Mouse (Mus musculus) heart, embryonic 13.5 days (tissue): ENCODE data around the gene Smim27. TPM values are rescaled to one million over a fixed set of nuclear protein-coding genes. Genes with fewer than 3 reads are reported as not detected.
A peak's percentile ranks its signal among the peaks of the same experiment; 100 is the strongest.
"Not testable (repeated sequence)": the region's sequence is repeated elsewhere in the genome, so short reads cannot be mapped to it uniquely, and the experiment has no call there.

ENCODE experiments used
- ATAC-seq: fragments of 200-750 bp; cut with Nextera tagmentation; 2 replicates; pipeline ENCODE4 v1.8.0; 2017; ENCODE audit warnings: moderate TSS enrichment; ENCODE audit not compliant: insufficient number of reproducible peaks, low FRiP score, low TSS enrichment; ENCODE audit errors: extremely low read depth
- H3K27ac ChIP-seq: fragments of 300-500 bp; sonication (generic); replicated peaks from 2 replicates; pipeline ENCODE4 v1.5.1; 2015; ENCODE audit warnings: moderate library complexity, mild to moderate bottlenecking, inconsistent platforms
- H3K27me3 ChIP-seq: fragments of 300-500 bp; sonication (generic); replicated peaks from 2 replicates; pipeline ENCODE4 v1.6.1; 2015; ENCODE audit warnings: mild to moderate bottlenecking, inconsistent platforms
- H3K36me3 ChIP-seq: fragments of 300-500 bp; sonication (generic); 2 replicates; pipeline ENCODE4 v1.6.1; 2015; ENCODE audit warnings: mild to moderate bottlenecking, inconsistent platforms
- H3K4me1 ChIP-seq: fragments of 300-500 bp; sonication (generic); 2 replicates; pipeline ENCODE4 v1.6.1; 2015; ENCODE audit warnings: inconsistent platforms
- H3K4me2 ChIP-seq: fragments of 300-500 bp; sonication (generic); 2 replicates; pipeline ENCODE4 v1.6.1; 2015; ENCODE audit warnings: inconsistent platforms, mild to moderate bottlenecking, moderate library complexity
- H3K4me3 ChIP-seq: fragments of 300-500 bp; sonication (generic); 2 replicates; pipeline ENCODE4 v1.5.1; 2015; ENCODE audit warnings: moderate library complexity, mild to moderate bottlenecking, inconsistent platforms
- H3K9ac ChIP-seq: fragments of 300-500 bp; sonication (generic); 2 replicates; pipeline ENCODE4 v1.6.1; 2015; ENCODE audit warnings: inconsistent platforms, mild to moderate bottlenecking, moderate library complexity
- H3K9me3 ChIP-seq: fragments of 300-500 bp; sonication (generic); 2 replicates; pipeline ENCODE4 v1.6.1; 2016; ENCODE audit warnings: inconsistent platforms
- WGBS: fragments of 180-500 bp; shearing (Covaris S2); methylation state at CpG from one replicate; pipeline ENCODE4 v1.1.7; 2015; ENCODE audit warnings: mixed read lengths; 5-methylcytosine and 5-hydroxymethylcytosine counted together
- polyA plus RNA-seq: library from polyadenylated mRNA; unstranded; fragments of >200 nt; fragmentation: Nextera tagmentation; extraction: Ambion mirVana; gene quantifications from 2 replicates; pipeline ENCODE4 v1.2.1, GENCODE M21; 2015

Gene Smim27
- polyA plus RNA-seq, 1 experiment from 2014 or later = 28.9 TPM

DNA sequence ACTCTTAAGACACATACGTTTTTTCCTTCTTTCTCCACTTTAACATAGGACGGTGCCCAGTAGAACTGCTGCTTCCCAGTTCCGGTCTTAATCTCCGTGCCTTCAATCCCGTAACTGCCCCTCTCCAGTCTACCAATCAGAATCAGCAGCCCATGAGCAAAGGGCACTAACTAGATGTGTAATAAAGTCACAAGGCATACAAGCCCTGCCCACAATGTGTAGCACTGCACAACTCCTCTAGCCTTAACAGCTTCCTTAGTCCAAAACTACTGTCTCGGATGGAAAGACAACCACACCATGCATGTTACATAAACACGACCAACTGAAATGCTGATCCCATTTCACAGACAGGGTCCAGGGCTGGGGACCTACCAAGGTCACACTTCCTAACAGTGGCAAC lies 1.7 kb upstream of the Smim27 start:
- Histone ChIP-seq H3K27ac (peak overlapping the region; percentile 99), H3K4me2 (peak overlapping the region; percentile 98), H3K4me1 (peaks cover 41% of the 10 kb centered on the region), H3K9me3 (no peaks in the 10 kb centered on the region), H3K9ac (peak overlapping the region; percentile 97), H3K27me3 (no peaks in the 10 kb centered on the region), H3K4me3 (peak overlapping the region; percentile 89), H3K36me3 (peaks cover 60% of the 10 kb centered on the region)
- WGBS = 51% methylated on average over 7 of the region's 7 CpGs
- ATAC-seq = no peak

DNA sequence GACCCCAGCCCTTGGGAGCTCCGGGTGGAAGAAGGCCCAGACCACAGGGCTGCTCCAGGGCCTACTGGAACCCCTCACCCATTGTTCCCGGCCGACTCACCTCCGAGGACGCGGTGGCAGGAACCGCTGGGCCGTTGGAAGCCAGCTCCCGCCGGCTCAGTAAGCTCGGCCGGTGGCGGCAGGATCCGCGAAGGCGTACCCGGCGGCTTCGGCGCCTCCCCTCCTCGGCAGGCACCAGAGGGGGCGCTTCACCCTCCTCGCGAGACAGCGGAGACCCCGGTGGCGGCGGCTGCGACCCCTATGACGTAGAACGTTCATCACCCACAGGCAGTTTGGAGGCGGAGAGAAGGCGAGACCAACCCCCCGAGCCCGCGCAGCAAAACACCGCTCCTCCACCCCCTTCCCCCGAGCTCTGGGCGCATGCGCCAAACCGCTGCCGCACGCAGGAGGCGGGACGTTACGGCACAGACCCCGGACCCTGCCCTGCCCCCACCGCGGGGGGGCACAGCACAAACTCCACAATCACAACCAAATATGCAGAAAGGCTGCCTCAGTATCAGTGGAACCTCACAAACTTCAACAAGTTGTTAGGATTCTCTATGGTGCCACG lies 1.1 kb upstream of the Smim27 start:
- Histone ChIP-seq H3K9ac (peak overlapping the region; percentile 97), H3K4me2 (peak overlapping the region; percentile 98), H3K36me3 (peaks cover 62% of the 10 kb centered on the region), H3K27me3 (no peaks in the 10 kb centered on the region), H3K27ac (peak overlapping the region; percentile 99), H3K4me1 (peaks cover 41% of the 10 kb centered on the region), H3K4me3 (peak overlapping the region; percentile 89), H3K9me3 (no peaks in the 10 kb centered on the region)
- WGBS = under 1% methylated on average over 42 of the region's 50 CpGs
- ATAC-seq = peak; percentile 67

GRCm38 (mm10) chr4:40268835-40269234 lies 544 bp upstream of the Smim27 start:
- WGBS = 1% methylated on average over 16 of the region's 16 CpGs
- H3K27me3 ChIP-seq = no peaks in the 10 kb centered on the region
- peaks cover 41% of the 10 kb centered on the region for H3K4me1 ChIP-seq
- ATAC-seq = no peak
- H3K9ac ChIP-seq = peak overlapping the region; percentile 97
- H3K4me2 ChIP-seq = peak overlapping the region; percentile 98
- H3K36me3 ChIP-seq = peaks cover 63% of the 10 kb centered on the region
- peak overlapping the region; percentile 89 for H3K4me3 ChIP-seq
- peak overlapping the region; percentile 99 for H3K27ac ChIP-seq
- H3K9me3 ChIP-seq = no peaks in the 10 kb centered on the region

DNA sequence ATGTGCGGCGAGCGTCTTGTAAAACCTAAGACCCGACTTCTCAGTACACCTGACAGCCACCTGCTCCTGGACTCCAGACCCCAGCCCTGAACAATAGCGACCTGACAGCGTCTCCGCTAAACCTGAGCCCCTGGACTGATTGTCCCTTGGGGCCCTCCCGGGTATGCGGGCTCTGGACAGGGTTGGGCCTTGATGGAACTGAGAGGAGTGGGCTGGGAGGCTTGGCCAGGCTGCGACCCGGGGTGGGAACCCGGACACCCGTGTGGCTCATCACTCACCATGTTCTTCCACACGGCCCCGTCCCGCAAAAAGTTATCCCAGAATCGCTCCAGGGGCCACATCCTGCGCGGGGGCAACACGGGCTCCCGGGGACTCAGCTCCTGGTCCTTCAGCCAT lies 9.5 kb downstream of the Smim27 start:
- no peaks in the 10 kb centered on the region for H3K9me3 ChIP-seq

DNA sequence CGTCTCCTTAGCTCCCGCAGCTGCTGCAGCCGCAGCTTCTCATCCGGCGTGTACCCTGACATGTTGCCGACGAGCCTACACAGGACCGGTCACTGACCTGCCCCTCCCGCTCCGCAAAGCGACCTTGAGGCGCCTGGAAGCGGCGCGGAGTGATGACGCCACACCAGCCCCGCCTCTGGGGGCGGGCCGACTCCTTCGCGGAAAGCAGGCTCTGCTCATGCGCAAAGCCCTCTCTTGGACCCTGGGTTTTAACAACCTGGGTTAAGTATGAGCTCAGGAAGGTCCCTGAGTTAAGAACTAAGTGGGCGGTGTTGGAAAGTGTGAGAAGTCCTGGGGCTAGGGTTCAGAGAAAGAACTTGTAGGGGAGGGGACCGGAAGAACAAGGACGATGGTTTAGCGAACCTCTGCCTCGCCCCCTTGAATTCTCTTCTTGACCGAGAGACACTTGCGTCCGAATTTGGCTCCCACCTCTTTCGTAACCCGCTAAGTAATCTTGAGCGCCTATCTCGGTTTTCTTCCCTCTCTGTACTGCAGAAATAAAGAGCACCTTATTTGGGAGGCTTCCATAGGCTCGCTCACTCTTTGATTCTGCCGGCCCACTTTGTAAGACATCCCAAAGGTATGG lies 10.0 kb downstream of the Smim27 start, which contains the start of gene Ndufb6:
Ndufb6 (minus strand) TSS at position 146 of the 625 bp plus-strand sequence.
- Histone ChIP-seq H3K4me3 (peak within 1 kb of the TSS; percentile 90), H3K27me3 (no peaks in the 10 kb centered on the region), H3K4me2 (peak within 1 kb of the TSS; percentile 88), H3K27ac (peak within 1 kb of the TSS; percentile 91), H3K9me3 (no peaks in the 10 kb centered on the region), H3K36me3 (peaks cover 24% of the 10 kb centered on the region), H3K4me1 (peaks cover 10% of the 10 kb centered on the region), H3K9ac (peak within 1 kb of the TSS; percentile 96)
- under 1% methylated on average over 36 of the region's 36 CpGs for WGBS
- ATAC-seq = peak; percentile 90

More for the DNA sequence above, 9.5 kb downstream of the Smim27 start:
- Histone ChIP-seq H3K4me2 (peak overlapping the region; percentile 88), H3K36me3 (peaks cover 28% of the 10 kb centered on the region), H3K4me1 (peaks cover 10% of the 10 kb centered on the region), H3K27me3 (no peaks in the 10 kb centered on the region), H3K9ac (peak overlapping the region; percentile 96), H3K4me3 (peak overlapping the region; percentile 90), H3K27ac (peak overlapping the region; percentile 91)
- ATAC-seq = peak; percentile 43; the same call in 1 of the 2 replicates
- under 1% methylated on average over 21 of the region's 21 CpGs for WGBS

- Histone ChIP-seq H3K4me1 (no peaks in the 10 kb centered on the region), H3K27ac (no peak overlapping the region), H3K36me3 (no peaks in the 10 kb centered on the region), H3K9ac (no peak overlapping the region), H3K27me3 (no peaks in the 10 kb centered on the region), H3K4me3 (no peak overlapping the region), H3K4me2 (no peak overlapping the region), H3K9me3 (peaks cover 4% of the 10 kb centered on the region; the same call in 1 of the 2 replicates)
- no peak for ATAC-seq
- 13% methylated on average over 4 of the region's 4 CpGs for WGBS
These were observed 16.2 kb downstream of the Smim27 start for GRCm38 (mm10) chr4:40285582-40285981.

- Histone ChIP-seq H3K9me3 (peaks cover 12% of the 10 kb centered on the region), H3K4me3 (no peak overlapping the region), H3K4me1 (no peaks in the 10 kb centered on the region), H3K27ac (no peak overlapping the region), H3K27me3 (no peaks in the 10 kb centered on the region), H3K9ac (no peak overlapping the region), H3K36me3 (no peaks in the 10 kb centered on the region), H3K4me2 (no peak overlapping the region)
- no peak for ATAC-seq
- WGBS = 63% methylated on average over 6 of the region's 6 CpGs
These were observed 18.0 kb downstream of the Smim27 start for GRCm38 (mm10) chr4:40287415-40287814.

DNA sequence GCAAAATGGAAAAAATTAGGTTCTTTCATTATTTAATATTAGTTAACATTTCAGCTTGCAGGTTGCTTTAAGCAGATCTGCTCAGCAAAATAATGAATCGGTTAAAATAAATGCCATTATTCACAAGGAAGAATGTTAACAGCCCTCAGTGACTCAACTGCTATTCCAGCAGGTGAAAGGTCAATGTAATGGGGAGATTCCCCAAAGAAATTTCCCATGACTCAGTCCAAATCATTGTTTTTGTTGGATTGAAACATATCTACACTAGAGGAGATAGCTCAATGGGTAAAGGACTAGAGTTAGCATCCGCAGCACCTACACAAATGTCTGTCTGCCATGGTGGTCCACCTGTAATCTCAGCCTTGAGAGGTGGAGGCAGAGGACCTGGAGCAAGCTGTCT lies 19.7 kb downstream of the Smim27 start:
- Histone ChIP-seq H3K27ac (no peak overlapping the region), H3K27me3 (no peaks in the 10 kb centered on the region), H3K4me3 (no peak overlapping the region), H3K4me1 (no peaks in the 10 kb centered on the region), H3K9ac (no peak overlapping the region), H3K9me3 (peaks cover 24% of the 10 kb centered on the region), H3K36me3 (no peaks in the 10 kb centered on the region), H3K4me2 (no peak overlapping the region)
- 75% methylated on average over 2 of the region's 2 CpGs for WGBS
- no peak for ATAC-seq

DNA sequence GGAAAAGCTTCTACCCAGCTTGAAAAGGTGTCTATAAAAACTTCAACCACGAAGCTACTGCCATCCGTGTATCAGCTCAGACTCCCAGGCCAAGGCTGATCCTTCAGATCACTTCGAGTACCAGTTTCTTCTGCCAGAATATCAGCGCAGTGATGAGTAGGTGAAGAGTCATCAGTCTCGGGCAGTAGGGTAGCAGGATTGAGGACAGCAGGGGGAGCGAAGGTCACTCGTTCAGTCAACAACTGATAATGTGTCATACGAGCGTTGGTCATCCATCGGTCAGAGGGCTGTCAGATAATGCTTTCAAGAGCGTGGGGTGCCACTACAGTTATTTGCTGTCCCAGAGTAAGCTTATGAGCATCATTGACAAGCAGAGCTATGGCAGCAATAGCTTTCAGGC lies 22.1 kb downstream of the Smim27 start:
- not testable (repeated sequence) for H3K4me1 ChIP-seq, H3K9ac ChIP-seq, H3K27me3 ChIP-seq, ATAC-seq, H3K4me2 ChIP-seq, H3K4me3 ChIP-seq, H3K36me3 ChIP-seq, H3K27ac ChIP-seq
- peaks cover 29% of the 10 kb centered on the region for H3K9me3 ChIP-seq
- WGBS = 71% methylated on average over 11 of the region's 11 CpGs

- H3K4me3 ChIP-seq = no peak overlapping the region
- H3K4me2 ChIP-seq = no peak overlapping the region
- 17% methylated on average over 5 of the region's 5 CpGs for WGBS
- H3K9me3 ChIP-seq = peaks cover 4% of the 10 kb centered on the region
- H3K27me3 ChIP-seq = peaks cover 15% of the 10 kb centered on the region; the same call in 1 of the 2 replicates
- peaks cover 13% of the 10 kb centered on the region; the same call in 1 of the 2 replicates for H3K4me1 ChIP-seq
- ATAC-seq = no peak
- H3K36me3 ChIP-seq = no peaks in the 10 kb centered on the region
- H3K9ac ChIP-seq = no peak overlapping the region
- no peak overlapping the region for H3K27ac ChIP-seq
These were observed 29.8 kb downstream of the Smim27 start for GRCm38 (mm10) chr4:40299169-40299568.

GRCm38 (mm10) chr4:40301076-40301789 lies 31.9 kb downstream of the Smim27 start:
- H3K4me2 ChIP-seq = peak overlapping the region; percentile 62
- H3K36me3 ChIP-seq = no peaks in the 10 kb centered on the region
- H3K27ac ChIP-seq = no peak overlapping the region
- peaks cover 24% of the 10 kb centered on the region; the same call in 1 of the 2 replicates for H3K27me3 ChIP-seq
- H3K9ac ChIP-seq = peak overlapping the region; percentile 56; the same call in 1 of the 2 replicates
- no peak for ATAC-seq
- 8% methylated on average over 16 of the region's 16 CpGs for WGBS
- H3K4me3 ChIP-seq = peak overlapping the region; percentile 21
- H3K4me1 ChIP-seq = peaks cover 13% of the 10 kb centered on the region; the same call in 1 of the 2 replicates
- no peaks in the 10 kb centered on the region for H3K9me3 ChIP-seq
